Mouse (Mus musculus): ENCODE results near the gene Creb5. TPM values are rescaled to one million over a fixed set of nuclear protein-coding genes. Genes with fewer than 3 reads are reported as not detected.

Gene Creb5
- polyA plus RNA-seq, 1 experiment from 2014 or later: 4.2 TPM

- 70% methylated on average over 8 of the region's 8 CpGs for WGBS
These were observed 366.8 kb downstream of the Creb5 start for GRCm38 (mm10) chr6:53653706-53654360.

DNA sequence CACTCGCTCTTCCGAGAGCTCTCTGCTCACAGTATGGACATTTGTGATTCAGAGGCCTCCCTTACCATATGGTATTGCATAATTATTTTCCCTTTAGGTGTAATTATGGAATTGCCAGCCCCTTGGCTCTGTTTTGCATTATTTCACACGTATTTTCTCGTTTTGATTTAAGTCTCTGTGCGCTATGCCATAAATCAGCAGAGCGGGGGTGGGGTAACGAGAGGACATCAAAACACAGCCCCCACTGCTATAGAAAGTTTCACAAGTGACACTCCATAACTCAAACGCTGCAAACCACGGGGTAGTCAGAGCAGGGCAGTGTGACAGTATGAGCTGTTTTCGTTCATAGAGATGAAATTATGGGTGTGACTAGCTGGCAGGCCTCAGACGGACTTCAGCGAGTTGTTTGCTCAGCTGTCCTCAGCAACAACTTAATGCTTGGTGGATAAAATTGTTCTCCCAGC, 367.3 kb downstream of the Creb5 start:
- H3K27ac ChIP-seq: no peak overlapping the region
- H3K4me1 ChIP-seq (replicated peaks; ENCODE audit: control insufficient read depth, insufficient read depth, low read length): peaks cover 3% of the 10 kb centered on the region; the same call in 1 of the 2 replicates
- H3K9ac ChIP-seq: no peak overlapping the region
- ATAC-seq (ENCODE audit: low FRiP score): no peak
- H3K27me3 ChIP-seq (ENCODE audit: control insufficient read depth, insufficient read depth, low read length): no peaks in the 10 kb centered on the region
- H3K36me3 ChIP-seq (replicated peaks; ENCODE audit: control insufficient read depth, insufficient read depth): no peaks in the 10 kb centered on the region
- no peaks in the 10 kb centered on the region for H3K9me3 ChIP-seq (ENCODE audit: control insufficient read depth, low read length)
- no peak for DNase-seq (ENCODE audit: low spot score)
- no peak overlapping the region for H3K4me2 ChIP-seq (replicated peaks)
- no peak overlapping the region for H3K4me3 ChIP-seq (replicated peaks; ENCODE audit: low read length)
- 61% methylated on average over 12 of the region's 12 CpGs for whole genome bisulfite sequencing

More at GRCm38 (mm10) chr6:53653706-53654360, 366.8 kb downstream of the Creb5 start:
- no peak for DNase-seq (ENCODE audit: low spot score)
- no peak overlapping the region for H3K27ac ChIP-seq
- no peak for ATAC-seq (ENCODE audit: low FRiP score)
- no peak overlapping the region for H3K9ac ChIP-seq
- peaks cover 3% of the 10 kb centered on the region; the same call in 1 of the 2 replicates for H3K4me1 ChIP-seq (replicated peaks; ENCODE audit: control insufficient read depth, insufficient read depth, low read length)
- H3K36me3 ChIP-seq (replicated peaks; ENCODE audit: control insufficient read depth, insufficient read depth): no peaks in the 10 kb centered on the region
- H3K4me3 ChIP-seq (replicated peaks; ENCODE audit: low read length): no peak overlapping the region
- no peaks in the 10 kb centered on the region for H3K9me3 ChIP-seq (ENCODE audit: control insufficient read depth, low read length)
- no peak overlapping the region for H3K4me2 ChIP-seq (replicated peaks)
- no peaks in the 10 kb centered on the region for H3K27me3 ChIP-seq (ENCODE audit: control insufficient read depth, insufficient read depth, low read length)

GRCm38 (mm10) chr6:53656466-53656865, 369.4 kb downstream of the Creb5 start:
- Histone ChIP-seq H3K4me2 (replicated peaks) (no peak overlapping the region), H3K4me1 (replicated peaks; ENCODE audit: control insufficient read depth, insufficient read depth, low read length) (peaks cover 3% of the 10 kb centered on the region; the same call in 1 of the 2 replicates), H3K4me3 (replicated peaks; ENCODE audit: low read length) (no peak overlapping the region), H3K36me3 (replicated peaks; ENCODE audit: control insufficient read depth, insufficient read depth) (no peaks in the 10 kb centered on the region), H3K9me3 (ENCODE audit: control insufficient read depth, low read length) (no peaks in the 10 kb centered on the region), H3K27me3 (ENCODE audit: control insufficient read depth, insufficient read depth, low read length) (no peaks in the 10 kb centered on the region), H3K27ac (no peak overlapping the region), H3K9ac (no peak overlapping the region)
- 66% methylated on average over 3 of the region's 3 CpGs for WGBS
- no peak for ATAC-seq (ENCODE audit: low FRiP score)
- DNase-seq (ENCODE audit: low spot score): no peak

- ATAC-seq (ENCODE audit: low FRiP score): no peak
- no peak for DNase-seq (ENCODE audit: low spot score)
- Histone ChIP-seq H3K4me1 (replicated peaks; ENCODE audit: control insufficient read depth, insufficient read depth, low read length) (peaks cover 3% of the 10 kb centered on the region; the same call in 1 of the 2 replicates), H3K27ac (no peak overlapping the region), H3K4me2 (replicated peaks) (no peak overlapping the region), H3K36me3 (replicated peaks; ENCODE audit: control insufficient read depth, insufficient read depth) (no peaks in the 10 kb centered on the region), H3K4me3 (replicated peaks; ENCODE audit: low read length) (no peak overlapping the region), H3K27me3 (ENCODE audit: control insufficient read depth, insufficient read depth, low read length) (no peaks in the 10 kb centered on the region), H3K9ac (no peak overlapping the region), H3K9me3 (ENCODE audit: control insufficient read depth, low read length) (no peaks in the 10 kb centered on the region)
- 56% methylated on average over 4 of the region's 4 CpGs for WGBS
These were observed 370.4 kb downstream of the Creb5 start for GRCm38 (mm10) chr6:53657483-53657882.

DNA sequence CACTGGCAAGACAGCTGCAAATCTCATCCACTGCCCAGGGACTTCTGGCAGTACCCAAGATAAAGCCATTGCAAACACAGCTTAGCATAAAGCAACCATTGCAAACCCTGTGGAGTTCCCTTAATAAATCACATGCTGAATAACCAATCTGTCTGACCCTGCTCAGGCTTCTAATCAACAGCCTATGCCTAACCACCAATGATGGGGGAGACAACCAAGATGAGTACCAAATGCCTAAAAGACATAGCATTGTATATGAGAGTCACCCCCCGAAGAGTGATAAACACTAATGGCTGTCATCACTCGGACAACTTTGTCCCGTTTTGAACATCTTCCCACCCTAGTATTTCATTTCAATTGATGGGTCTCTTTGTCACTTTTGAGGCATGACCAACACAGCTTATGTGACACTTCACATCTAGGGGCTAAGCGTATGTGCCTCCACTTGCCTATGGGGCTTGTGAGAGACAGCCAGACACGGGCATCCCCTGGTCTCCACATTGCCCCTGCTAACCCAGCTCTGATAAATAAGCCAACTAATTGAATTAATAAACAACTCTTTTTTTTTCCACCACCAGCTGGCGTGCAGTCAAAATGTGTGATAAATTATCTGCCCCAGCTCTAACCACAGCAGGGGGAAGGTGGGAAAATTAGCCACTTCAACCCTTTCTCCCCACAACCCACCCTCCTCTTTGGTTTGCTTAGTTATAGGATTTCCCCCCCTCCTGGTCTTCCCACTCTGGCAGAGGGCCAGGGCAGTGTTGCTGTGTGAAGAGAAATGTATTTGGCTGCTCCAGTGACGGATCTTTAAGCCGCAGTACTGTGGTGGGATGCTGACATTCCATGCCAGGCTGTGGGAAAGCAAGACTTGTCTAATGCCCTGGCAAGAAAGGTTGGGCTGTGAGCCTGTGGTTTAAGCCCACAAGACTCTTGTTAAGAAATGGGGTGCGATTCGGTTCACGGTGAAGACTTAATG, 376.1 kb downstream of the Creb5 start:
- Histone ChIP-seq H3K4me3 (replicated peaks; ENCODE audit: low read length) (no peak overlapping the region), H3K27me3 (ENCODE audit: control insufficient read depth, insufficient read depth, low read length) (no peaks in the 10 kb centered on the region), H3K4me1 (replicated peaks; ENCODE audit: control insufficient read depth, insufficient read depth, low read length) (peaks cover 15% of the 10 kb centered on the region; the same call in 1 of the 2 replicates), H3K36me3 (replicated peaks; ENCODE audit: control insufficient read depth, insufficient read depth) (no peaks in the 10 kb centered on the region), H3K9me3 (ENCODE audit: control insufficient read depth, low read length) (no peaks in the 10 kb centered on the region), H3K9ac (no peak overlapping the region), H3K4me2 (replicated peaks) (no peak overlapping the region), H3K27ac (no peak overlapping the region)
- peak; percentile 67 for DNase-seq (ENCODE audit: low spot score)
- 50% methylated on average over 11 of the region's 11 CpGs for WGBS
- peak; percentile 69; the same call in 1 of the 2 replicates for ATAC-seq (ENCODE audit: low FRiP score)

GRCm38 (mm10) chr6:53664759-53665158, 377.7 kb downstream of the Creb5 start:
- no peak overlapping the region for H3K4me2 ChIP-seq (replicated peaks)
- H3K9ac ChIP-seq: no peak overlapping the region
- H3K9me3 ChIP-seq (ENCODE audit: control insufficient read depth, low read length): no peaks in the 10 kb centered on the region
- no peaks in the 10 kb centered on the region for H3K27me3 ChIP-seq (ENCODE audit: control insufficient read depth, insufficient read depth, low read length)
- H3K36me3 ChIP-seq (replicated peaks; ENCODE audit: control insufficient read depth, insufficient read depth): no peaks in the 10 kb centered on the region
- peaks cover 15% of the 10 kb centered on the region; the same call in 1 of the 2 replicates for H3K4me1 ChIP-seq (replicated peaks; ENCODE audit: control insufficient read depth, insufficient read depth, low read length)
- no peak overlapping the region for H3K4me3 ChIP-seq (replicated peaks; ENCODE audit: low read length)
- DNase-seq (ENCODE audit: low spot score) (no peak), ATAC-seq (ENCODE audit: low FRiP score) (no peak)
- WGBS: 77% methylated on average over 1 of the region's 1 CpGs
- no peak overlapping the region for H3K27ac ChIP-seq

DNA sequence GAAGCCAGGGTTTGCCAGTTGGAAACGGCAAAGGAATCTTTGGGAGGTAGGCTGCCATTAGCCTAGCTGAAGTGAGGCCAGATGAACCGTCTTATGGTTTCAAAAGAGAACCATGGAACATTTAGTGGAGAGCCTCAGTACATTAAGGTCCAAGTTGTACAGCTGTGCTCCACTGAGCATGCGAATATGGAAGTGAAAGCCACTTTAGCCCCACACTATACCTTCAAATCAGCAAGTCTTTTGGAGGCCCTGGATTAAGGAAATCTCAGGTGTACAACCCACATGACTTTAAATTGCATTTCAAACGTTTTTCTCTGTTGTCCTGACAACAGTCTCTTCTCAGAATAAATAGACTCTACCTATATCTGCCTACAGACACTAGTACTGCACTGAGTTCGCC, 379.4 kb downstream of the Creb5 start:
- no peaks in the 10 kb centered on the region for H3K9me3 ChIP-seq (ENCODE audit: control insufficient read depth, low read length)
- ATAC-seq (ENCODE audit: low FRiP score) (no peak), DNase-seq (ENCODE audit: low spot score) (no peak)
- H3K27ac ChIP-seq: no peak overlapping the region
- no peaks in the 10 kb centered on the region for H3K36me3 ChIP-seq (replicated peaks; ENCODE audit: control insufficient read depth, insufficient read depth)
- no peaks in the 10 kb centered on the region for H3K27me3 ChIP-seq (ENCODE audit: control insufficient read depth, insufficient read depth, low read length)
- 80% methylated on average over 5 of the region's 5 CpGs for WGBS
- H3K4me3 ChIP-seq (replicated peaks; ENCODE audit: low read length): no peak overlapping the region
- peaks cover 15% of the 10 kb centered on the region; the same call in 1 of the 2 replicates for H3K4me1 ChIP-seq (replicated peaks; ENCODE audit: control insufficient read depth, insufficient read depth, low read length)
- H3K9ac ChIP-seq: no peak overlapping the region
- H3K4me2 ChIP-seq (replicated peaks): no peak overlapping the region

GRCm38 (mm10) chr6:53678307-53678706, 391.2 kb downstream of the Creb5 start:
- H3K4me3 ChIP-seq (replicated peaks; ENCODE audit: low read length): no peak overlapping the region
- H3K36me3 ChIP-seq (replicated peaks; ENCODE audit: control insufficient read depth, insufficient read depth): no peaks in the 10 kb centered on the region
- H3K9ac ChIP-seq: no peak overlapping the region
- DNase-seq (ENCODE audit: low spot score): no peak
- no peaks in the 10 kb centered on the region for H3K9me3 ChIP-seq (ENCODE audit: control insufficient read depth, low read length)
- no peak for ATAC-seq (ENCODE audit: low FRiP score)
- H3K27me3 ChIP-seq (ENCODE audit: control insufficient read depth, insufficient read depth, low read length): no peaks in the 10 kb centered on the region
- H3K4me2 ChIP-seq (replicated peaks): no peak overlapping the region
- H3K4me1 ChIP-seq (replicated peaks; ENCODE audit: control insufficient read depth, insufficient read depth, low read length): peaks cover 6% of the 10 kb centered on the region; the same call in 1 of the 2 replicates
- WGBS: 88% methylated on average over 1 of the region's 1 CpGs
- no peak overlapping the region for H3K27ac ChIP-seq

DNA sequence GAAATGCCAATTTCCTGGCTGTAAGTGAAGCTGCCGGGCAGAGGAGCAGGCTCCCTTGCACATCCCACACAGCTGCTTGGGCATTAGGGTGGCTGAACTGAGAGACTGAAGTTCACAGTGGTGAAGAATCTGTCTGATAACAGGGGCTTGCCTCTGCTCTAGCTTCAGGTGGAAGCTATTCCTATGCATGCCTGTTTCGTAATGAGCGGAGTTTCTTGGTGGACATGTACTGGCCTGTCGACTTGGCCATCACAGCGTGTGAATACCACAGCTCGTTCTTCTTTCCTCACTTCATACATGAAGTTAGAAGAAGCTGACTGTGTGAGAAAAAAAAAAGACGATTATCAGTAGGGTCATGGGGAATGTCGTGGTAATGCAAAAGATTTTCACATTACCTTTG, 393.0 kb downstream of the Creb5 start:
- ATAC-seq (ENCODE audit: low FRiP score): no peak
- Histone ChIP-seq H3K27ac (no peak overlapping the region), H3K4me3 (replicated peaks; ENCODE audit: low read length) (no peak overlapping the region), H3K36me3 (replicated peaks; ENCODE audit: control insufficient read depth, insufficient read depth) (no peaks in the 10 kb centered on the region), H3K4me1 (replicated peaks; ENCODE audit: control insufficient read depth, insufficient read depth, low read length) (peaks cover 6% of the 10 kb centered on the region; the same call in 1 of the 2 replicates), H3K27me3 (ENCODE audit: control insufficient read depth, insufficient read depth, low read length) (no peaks in the 10 kb centered on the region), H3K9me3 (ENCODE audit: control insufficient read depth, low read length) (no peaks in the 10 kb centered on the region), H3K9ac (no peak overlapping the region), H3K4me2 (replicated peaks) (no peak overlapping the region)
- WGBS: 93% methylated on average over 8 of the region's 8 CpGs
- no peak for DNase-seq (ENCODE audit: low spot score)

All from hindbrain, embryonic 14.5 days (tissue).